Mouse (Mus musculus) embryonic fibroblast, embryonic 13.5 days (primary cell): Measurements from ENCODE around the gene Olfr710.

ENCODE experiments used
- CTCF ChIP-seq: IDR thresholded peaks from 2 replicates; pipeline ENCODE4 v1.5.1; 2011; ENCODE audit warnings: mild to moderate bottlenecking, control low read depth, low read length, moderate library complexity, borderline replicate concordance; ENCODE audit not compliant: insufficient read depth
- POLR2A ChIP-seq: IDR thresholded peaks from 2 replicates; pipeline ENCODE4 v1.6.1; 2011; ENCODE audit warnings: low read depth, mild to moderate bottlenecking, control low read depth, low read length, moderate library complexity

GRCm38 (mm10) chr7:106932119-106932518 lies 16.0 kb downstream of the Olfr710 start, which contains the start of gene Olfr709-ps1:
- TF ChIP-seq POLR2A (no peak), CTCF (no peak)
